Mouse (Mus musculus): ENCODE measurements around the gene 4930452B06Rik. TPM values are rescaled to one million over a fixed set of nuclear protein-coding genes. Genes with fewer than 3 reads are reported as not detected.

4930452B06Rik gene
- polyA plus RNA-seq, 1 experiment from 2014 or later, result 6.7 TPM

DNA sequence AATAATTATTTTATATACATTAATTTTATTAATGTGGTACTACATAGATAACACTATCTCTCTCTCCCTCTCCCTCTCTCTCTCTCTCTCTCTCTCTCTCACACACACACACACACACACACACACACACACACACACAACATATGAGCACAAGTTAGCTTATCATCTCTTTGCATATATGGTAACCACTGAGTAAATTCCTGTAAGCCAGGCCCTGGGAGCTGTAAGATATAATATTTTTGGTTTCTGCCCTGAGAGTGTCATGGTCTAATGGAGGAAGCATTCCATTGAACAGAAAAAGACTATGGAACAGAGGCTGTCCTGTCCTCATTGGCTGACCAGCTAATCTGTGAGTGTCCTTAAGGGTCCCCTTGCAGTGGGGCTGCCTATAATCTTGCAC, 216.7 kb downstream of the 4930452B06Rik start:
- H3K4me2 ChIP-seq (ENCODE audit: low read length), result no peak overlapping the region
- no peak overlapping the region for H3K4me3 ChIP-seq (replicated peaks; ENCODE audit: low read length)
- H3K9ac ChIP-seq (replicated peaks; ENCODE audit: low read depth, low read length), result no peak overlapping the region
- ATAC-seq, result no peak
- no peaks in the 10 kb centered on the region for H3K9me3 ChIP-seq (ENCODE audit: control insufficient read depth, low read length)
- no peaks in the 10 kb centered on the region for H3K4me1 ChIP-seq (replicated peaks; ENCODE audit: control insufficient read depth, insufficient read depth, low read length)
- H3K36me3 ChIP-seq (ENCODE audit: control insufficient read depth, insufficient read depth), result no peaks in the 10 kb centered on the region
- no peak overlapping the region for H3K27ac ChIP-seq (ENCODE audit: low read length)
- no peaks in the 10 kb centered on the region for H3K27me3 ChIP-seq (replicated peaks; ENCODE audit: control insufficient read depth, insufficient read depth, low read length)

DNA sequence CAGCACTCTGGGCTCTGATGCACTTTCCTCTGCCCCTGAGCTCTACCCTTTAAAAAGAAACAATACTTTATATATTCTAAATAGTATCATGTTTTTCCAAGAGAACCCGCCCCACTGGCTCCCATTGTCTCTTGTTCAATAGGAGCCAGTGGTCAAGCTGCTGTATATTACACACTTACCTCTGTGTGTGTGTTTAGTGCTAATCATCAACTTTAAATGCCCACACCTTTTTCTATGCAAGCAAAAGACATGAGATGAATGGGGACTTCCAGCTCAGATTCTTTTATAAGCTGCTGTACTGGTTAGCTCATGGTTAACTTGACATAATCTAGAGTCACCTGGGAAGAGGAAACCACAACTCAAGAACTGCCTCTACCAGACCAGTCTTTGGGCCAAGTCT, 218.7 kb downstream of the 4930452B06Rik start:
- no peak for ATAC-seq
- no peaks in the 10 kb centered on the region for H3K9me3 ChIP-seq (ENCODE audit: control insufficient read depth, low read length)
- 88% methylated on average over 1 of the region's 1 CpGs for WGBS

GRCm38 (mm10) chr14:8444363-8444762, 221.7 kb downstream of the 4930452B06Rik start:
- 78% methylated on average over 2 of the region's 2 CpGs for WGBS
- Histone ChIP-seq H3K9me3 (ENCODE audit: control insufficient read depth, low read length) (no peaks in the 10 kb centered on the region), H3K4me2 (ENCODE audit: low read length) (no peak overlapping the region), H3K4me1 (replicated peaks; ENCODE audit: control insufficient read depth, insufficient read depth, low read length) (no peaks in the 10 kb centered on the region), H3K27me3 (replicated peaks; ENCODE audit: control insufficient read depth, insufficient read depth, low read length) (no peaks in the 10 kb centered on the region), H3K4me3 (replicated peaks; ENCODE audit: low read length) (no peak overlapping the region), H3K9ac (replicated peaks; ENCODE audit: low read depth, low read length) (no peak overlapping the region), H3K36me3 (ENCODE audit: control insufficient read depth, insufficient read depth) (no peaks in the 10 kb centered on the region), H3K27ac (ENCODE audit: low read length) (no peak overlapping the region)
- ATAC-seq, result no peak

More for the DNA sequence above, 218.7 kb downstream of the 4930452B06Rik start:
- Histone ChIP-seq H3K27me3 (replicated peaks; ENCODE audit: control insufficient read depth, insufficient read depth, low read length) (no peaks in the 10 kb centered on the region), H3K4me2 (ENCODE audit: low read length) (no peak overlapping the region), H3K4me1 (replicated peaks; ENCODE audit: control insufficient read depth, insufficient read depth, low read length) (no peaks in the 10 kb centered on the region), H3K9ac (replicated peaks; ENCODE audit: low read depth, low read length) (no peak overlapping the region), H3K36me3 (ENCODE audit: control insufficient read depth, insufficient read depth) (no peaks in the 10 kb centered on the region), H3K27ac (ENCODE audit: low read length) (no peak overlapping the region), H3K4me3 (replicated peaks; ENCODE audit: low read length) (no peak overlapping the region)

GRCm38 (mm10) chr14:8442691-8443090, 223.3 kb downstream of the 4930452B06Rik start:
- no peaks in the 10 kb centered on the region for H3K9me3 ChIP-seq (ENCODE audit: control insufficient read depth, low read length)
- no peak overlapping the region for H3K9ac ChIP-seq (replicated peaks; ENCODE audit: low read depth, low read length)
- H3K36me3 ChIP-seq (ENCODE audit: control insufficient read depth, insufficient read depth), result no peaks in the 10 kb centered on the region
- no peak overlapping the region for H3K27ac ChIP-seq (ENCODE audit: low read length)
- 76% methylated on average over 3 of the region's 3 CpGs for WGBS
- no peaks in the 10 kb centered on the region for H3K4me1 ChIP-seq (replicated peaks; ENCODE audit: control insufficient read depth, insufficient read depth, low read length)
- ATAC-seq, result no peak
- no peak overlapping the region for H3K4me3 ChIP-seq (replicated peaks; ENCODE audit: low read length)
- H3K27me3 ChIP-seq (replicated peaks; ENCODE audit: control insufficient read depth, insufficient read depth, low read length), result no peaks in the 10 kb centered on the region
- no peak overlapping the region for H3K4me2 ChIP-seq (ENCODE audit: low read length)

GRCm38 (mm10) chr14:8441623-8442022, 224.4 kb downstream of the 4930452B06Rik start:
- Histone ChIP-seq H3K27ac (ENCODE audit: low read length) (no peak overlapping the region), H3K4me2 (ENCODE audit: low read length) (no peak overlapping the region), H3K9ac (replicated peaks; ENCODE audit: low read depth, low read length) (no peak overlapping the region), H3K36me3 (ENCODE audit: control insufficient read depth, insufficient read depth) (no peaks in the 10 kb centered on the region), H3K4me3 (replicated peaks; ENCODE audit: low read length) (no peak overlapping the region), H3K27me3 (replicated peaks; ENCODE audit: control insufficient read depth, insufficient read depth, low read length) (no peaks in the 10 kb centered on the region), H3K4me1 (replicated peaks; ENCODE audit: control insufficient read depth, insufficient read depth, low read length) (no peaks in the 10 kb centered on the region), H3K9me3 (ENCODE audit: control insufficient read depth, low read length) (no peaks in the 10 kb centered on the region)
- 84% methylated on average over 3 of the region's 3 CpGs for WGBS
- no peak for ATAC-seq

DNA sequence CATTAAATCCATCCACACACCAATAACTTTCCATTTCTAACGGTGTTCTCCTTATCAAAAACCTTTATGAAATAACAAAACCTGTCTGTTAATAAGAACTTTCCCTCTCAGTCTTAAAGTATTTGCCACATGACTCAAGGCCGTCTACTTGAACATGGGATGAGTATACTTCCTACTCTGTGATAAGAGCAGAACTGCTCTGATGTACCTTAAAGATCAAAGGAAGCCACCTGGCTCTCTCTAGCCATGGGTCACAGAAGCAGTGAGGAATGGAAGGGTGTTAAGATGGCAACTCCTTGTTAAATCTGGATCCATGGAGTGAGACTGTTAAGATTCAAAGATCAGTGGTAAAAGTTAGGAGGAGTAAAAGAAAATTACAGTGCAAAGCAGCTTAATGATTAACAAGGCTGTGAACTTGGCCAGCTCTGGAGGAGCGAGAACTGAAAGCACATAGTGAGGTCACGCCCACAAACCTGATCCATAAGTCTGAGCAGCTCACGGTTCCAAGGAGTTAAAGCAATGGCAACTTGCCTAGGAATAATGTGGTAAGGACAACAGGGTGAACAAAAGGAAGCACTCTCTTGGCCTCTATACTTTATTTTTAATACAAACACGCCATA, 235.3 kb downstream of the 4930452B06Rik start:
- ATAC-seq, result no peak
- H3K4me2 ChIP-seq (ENCODE audit: low read length), result no peak overlapping the region
- 80% methylated on average over 6 of the region's 6 CpGs for WGBS
- H3K27me3 ChIP-seq (replicated peaks; ENCODE audit: control insufficient read depth, insufficient read depth, low read length), result no peaks in the 10 kb centered on the region
- no peaks in the 10 kb centered on the region for H3K36me3 ChIP-seq (ENCODE audit: control insufficient read depth, insufficient read depth)
- H3K27ac ChIP-seq (ENCODE audit: low read length), result no peak overlapping the region
- H3K9ac ChIP-seq (replicated peaks; ENCODE audit: low read depth, low read length), result no peak overlapping the region
- no peak overlapping the region for H3K4me3 ChIP-seq (replicated peaks; ENCODE audit: low read length)
- H3K9me3 ChIP-seq (ENCODE audit: control insufficient read depth, low read length), result no peaks in the 10 kb centered on the region
- no peaks in the 10 kb centered on the region for H3K4me1 ChIP-seq (replicated peaks; ENCODE audit: control insufficient read depth, insufficient read depth, low read length)

- H3K27me3 ChIP-seq (replicated peaks; ENCODE audit: control insufficient read depth, insufficient read depth, low read length), result no peaks in the 10 kb centered on the region
- H3K27ac ChIP-seq (ENCODE audit: low read length), result no peak overlapping the region
- no peak for ATAC-seq
- no peaks in the 10 kb centered on the region for H3K9me3 ChIP-seq (ENCODE audit: control insufficient read depth, low read length)
- H3K4me3 ChIP-seq (replicated peaks; ENCODE audit: low read length), result no peak overlapping the region
- H3K4me2 ChIP-seq (ENCODE audit: low read length), result no peak overlapping the region
- 90% methylated on average over 2 of the region's 2 CpGs for WGBS
- no peaks in the 10 kb centered on the region for H3K36me3 ChIP-seq (ENCODE audit: control insufficient read depth, insufficient read depth)
- no peaks in the 10 kb centered on the region for H3K4me1 ChIP-seq (replicated peaks; ENCODE audit: control insufficient read depth, insufficient read depth, low read length)
- H3K9ac ChIP-seq (replicated peaks; ENCODE audit: low read depth, low read length), result no peak overlapping the region
Measured at GRCm38 (mm10) chr14:8429767-8430166, 236.3 kb downstream of the 4930452B06Rik start.

- H3K27me3 ChIP-seq (replicated peaks; ENCODE audit: control insufficient read depth, insufficient read depth, low read length), result no peaks in the 10 kb centered on the region
- H3K27ac ChIP-seq (ENCODE audit: low read length), result no peak overlapping the region
- H3K4me3 ChIP-seq (replicated peaks; ENCODE audit: low read length), result no peak overlapping the region
- 0 out of 2 replicates have a peak, but pooled peaks have one; percentile 31 for ATAC-seq
- 54% methylated on average over 3 of the region's 3 CpGs for WGBS
- H3K9ac ChIP-seq (replicated peaks; ENCODE audit: low read depth, low read length), result no peak overlapping the region
- H3K4me1 ChIP-seq (replicated peaks; ENCODE audit: control insufficient read depth, insufficient read depth, low read length), result peaks cover 8% of the 10 kb centered on the region
- no peaks in the 10 kb centered on the region for H3K9me3 ChIP-seq (ENCODE audit: control insufficient read depth, low read length)
- H3K4me2 ChIP-seq (ENCODE audit: low read length), result no peak overlapping the region
- no peaks in the 10 kb centered on the region for H3K36me3 ChIP-seq (ENCODE audit: control insufficient read depth, insufficient read depth)
Measured at GRCm38 (mm10) chr14:8422833-8423232, 243.2 kb downstream of the 4930452B06Rik start.

DNA sequence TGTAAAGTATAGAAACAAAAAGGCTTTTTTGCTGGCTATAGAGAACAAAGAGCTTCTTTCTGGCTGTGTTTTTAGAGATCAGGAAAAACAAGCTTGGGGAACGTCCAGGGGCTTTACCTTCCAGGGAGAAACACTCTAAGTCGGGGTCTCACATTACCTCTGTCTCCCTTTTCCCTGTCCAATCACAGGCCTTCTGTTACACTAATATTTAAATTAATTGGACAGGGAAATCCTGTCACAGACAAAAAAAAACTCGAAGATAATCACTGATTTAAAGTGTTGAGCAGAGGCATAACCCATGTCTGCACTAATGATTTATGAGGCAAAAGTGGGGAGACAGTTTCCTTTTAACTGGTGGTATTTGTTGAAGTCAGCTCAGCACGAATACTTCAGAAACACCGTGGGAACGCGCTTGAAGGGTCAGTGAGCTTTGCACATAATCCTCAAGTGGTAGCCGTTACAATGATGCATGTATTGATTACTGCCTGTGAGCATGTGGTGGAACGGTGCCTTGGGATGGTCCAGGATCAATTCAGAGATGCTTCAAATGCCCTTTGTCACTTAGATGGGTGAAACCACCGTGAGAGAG, 244.7 kb downstream of the 4930452B06Rik start:
- 24% methylated on average over 10 of the region's 10 CpGs for WGBS
- no peaks in the 10 kb centered on the region for H3K9me3 ChIP-seq (ENCODE audit: control insufficient read depth, low read length)
- no peak for ATAC-seq
- H3K27me3 ChIP-seq (replicated peaks; ENCODE audit: control insufficient read depth, insufficient read depth, low read length), result no peaks in the 10 kb centered on the region
- H3K36me3 ChIP-seq (ENCODE audit: control insufficient read depth, insufficient read depth), result no peaks in the 10 kb centered on the region
- peaks cover 8% of the 10 kb centered on the region for H3K4me1 ChIP-seq (replicated peaks; ENCODE audit: control insufficient read depth, insufficient read depth, low read length)
- no peak overlapping the region for H3K4me3 ChIP-seq (replicated peaks; ENCODE audit: low read length)
- H3K27ac ChIP-seq (ENCODE audit: low read length), result no peak overlapping the region
- H3K9ac ChIP-seq (replicated peaks; ENCODE audit: low read depth, low read length), result no peak overlapping the region
- H3K4me2 ChIP-seq (ENCODE audit: low read length), result no peak overlapping the region
